Mouse (Mus musculus) heart, adult 2 months (tissue): Measurements from ENCODE around the gene Upk3bl. TPM values are rescaled to one million over a fixed set of nuclear protein-coding genes. Genes with fewer than 3 reads are reported as not detected.

Experiments
- DNase-seq, 2 experiments: peaks; one replicate each; pipeline ENCODE4 v3.0.0; 2021
- H3K27ac ChIP-seq: fragments of 200-600 bp; 2 replicates; pipeline ENCODE4 v1.8.1; 2022
- H3K27me3 ChIP-seq: fragments of 200-500 bp; 2 replicates; pipeline ENCODE4 v1.6.1; 2012; ENCODE audit warnings: mild to moderate bottlenecking, low read length, inconsistent platforms, mixed read lengths; ENCODE audit not compliant: control insufficient read depth, insufficient read depth
- H3K36me3 ChIP-seq: fragments of 200-500 bp; 2 replicates; pipeline ENCODE4 v1.6.1; 2012; ENCODE audit warnings: low read length, inconsistent platforms; ENCODE audit not compliant: control insufficient read depth, insufficient read depth
- H3K4me1 ChIP-seq: fragments of 200-500 bp; 2 replicates; pipeline ENCODE4 v1.6.1; 2011; ENCODE audit warnings: low read length; ENCODE audit not compliant: control insufficient read depth, insufficient read depth
- H3K4me3 ChIP-seq: fragments of 200-600 bp; 2 replicates; pipeline ENCODE4 v1.8.1; 2022
- H3K79me2 ChIP-seq: fragments of 200-500 bp; replicated peaks from 2 replicates; pipeline ENCODE4 v1.6.1; 2012; ENCODE audit warnings: mild to moderate bottlenecking, inconsistent platforms, low read length, moderate library complexity, mixed read lengths; ENCODE audit not compliant: control insufficient read depth, insufficient read depth
- H3K9ac ChIP-seq: fragments of 200-500 bp; 2 replicates; pipeline ENCODE4 v1.6.1; 2012; ENCODE audit warnings: low read depth, mild to moderate bottlenecking, control low read depth, inconsistent platforms, low read length, mixed read lengths
- CTCF ChIP-seq: fragments of 200-600 bp; IDR thresholded peaks from 2 replicates; pipeline ENCODE4 v1.8.1; 2022; ENCODE audit warnings: antibody characterized with exemption, mild to moderate bottlenecking, moderate library complexity
- EP300 ChIP-seq: fragments of 200-500 bp; IDR thresholded peaks from 2 replicates; pipeline ENCODE4 v1.6.1; 2011; ENCODE audit warnings: low read depth, low read length, control low read depth; ENCODE audit not compliant: insufficient read depth
- POLR2A ChIP-seq: fragments of 200-500 bp; IDR thresholded peaks from 2 replicates; pipeline ENCODE4 v1.6.1; 2011; ENCODE audit warnings: mild to moderate bottlenecking, low read depth, low read length, control low read depth; ENCODE audit not compliant: insufficient read depth
- WGBS: fragments of 180-500 bp; shearing (Covaris S2); methylation state at CpG from one replicate; pipeline ENCODE4 v1.1.7; 2018; 5-methylcytosine and 5-hydroxymethylcytosine counted together
- intact Hi-C: fragments of 180-260 bp; cut with DNase I; formaldehyde crosslinking; loops from one replicate; pipeline ENCODE4 v1.15.1; 2025
- polyA plus RNA-seq: library from polyadenylated mRNA; depleted of rRNA; stranded (reverse); fragments of >200 nt; gene quantifications from 2 replicates; pipeline ENCODE4 v1.2.3, GENCODE M21; 2012
- total RNA-seq, 2 experiments: library from RNA; stranded (reverse); gene quantifications; 2 replicates each; pipeline ENCODE4 v1.2.3; 2021

Gene Upk3bl
- total and polyA plus RNA-seq, 3 experiments: not detected

DNA sequence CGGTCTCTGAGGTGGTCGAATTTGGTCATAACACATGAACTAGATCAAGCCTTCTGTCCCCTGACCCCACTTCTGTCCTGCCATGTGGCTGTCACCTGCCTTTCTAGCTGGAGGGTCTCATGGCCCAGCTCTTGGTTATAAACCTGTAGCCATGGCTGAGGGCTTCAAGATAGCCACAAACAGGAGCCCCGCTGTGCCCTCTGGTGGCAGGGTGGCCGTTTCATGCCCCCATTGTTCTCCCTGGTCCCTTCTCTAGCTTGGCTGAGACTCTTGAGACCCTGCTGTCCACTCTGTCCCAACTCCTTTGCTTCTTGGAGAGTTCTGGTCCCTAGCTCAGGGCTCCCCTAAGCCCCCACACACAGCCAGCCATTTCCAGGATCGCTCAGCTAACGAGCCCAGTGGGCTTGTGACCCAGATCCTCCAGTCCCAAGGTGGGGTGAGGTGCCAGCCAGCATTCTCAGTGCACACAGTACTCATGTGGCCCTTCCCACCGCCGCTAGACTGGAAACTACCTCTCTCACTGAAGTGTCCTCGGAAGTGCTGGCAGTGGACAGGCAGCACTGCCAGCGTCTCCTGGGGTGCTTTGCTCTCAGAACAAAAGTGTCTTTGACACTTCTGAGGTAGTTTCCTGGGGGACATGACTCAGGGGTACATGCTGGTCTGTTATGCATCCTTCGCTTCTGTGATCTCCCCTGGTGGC is 26.5 kb upstream of the Upk3bl start:
- intact Hi-C loops: loop anchor here (5.0 kb wide), 1 partner anchor 45 kb away; the partner anchor contains the start of gene Zp3
- WGBS: 88% methylated on average over 11 of the region's 11 CpGs
- H3K27me3 ChIP-seq: no peaks in the 10 kb centered on the region
- no peak for DNase-seq
- H3K79me2 ChIP-seq: no peaks in the 10 kb centered on the region
- TF ChIP-seq CTCF: peak; percentile 38
- no peak for TF ChIP-seq POLR2A
- no peak for TF ChIP-seq EP300
- no peaks in the 10 kb centered on the region for H3K4me1 ChIP-seq
- no peak overlapping the region for H3K9ac ChIP-seq
- H3K36me3 ChIP-seq: no peaks in the 10 kb centered on the region
- no peak overlapping the region for H3K4me3 ChIP-seq
- H3K27ac ChIP-seq: no peak overlapping the region

DNA sequence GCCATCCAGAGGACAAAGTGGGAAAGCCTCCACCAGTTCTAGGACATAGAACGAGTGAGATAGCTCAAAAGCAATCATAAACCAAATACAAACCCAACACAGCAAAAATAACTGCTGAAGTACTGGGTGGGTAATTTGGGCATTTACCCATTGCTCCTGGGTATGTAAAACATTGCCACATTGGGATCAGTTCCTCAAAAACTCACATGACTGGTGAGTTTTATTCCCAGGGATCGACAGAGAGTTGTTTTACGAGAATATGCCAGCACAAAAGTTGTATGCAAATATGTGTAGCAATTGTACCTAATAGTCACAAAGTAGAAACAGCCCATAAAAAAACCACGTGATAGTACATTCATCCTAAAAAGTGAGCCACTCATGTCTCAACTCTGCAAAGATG is 19.4 kb upstream of the Upk3bl start:
- Histone ChIP-seq H3K27me3 (no peaks in the 10 kb centered on the region), H3K36me3 (no peaks in the 10 kb centered on the region), H3K4me3 (no peak overlapping the region), H3K9ac (no peak overlapping the region), H3K79me2 (no peaks in the 10 kb centered on the region), H3K27ac (no peak overlapping the region), H3K4me1 (no peaks in the 10 kb centered on the region)
- DNase-seq: no peak
- TF ChIP-seq EP300: no peak
- no peak for TF ChIP-seq CTCF
- no peak for TF ChIP-seq POLR2A
- intact Hi-C loops: no loop called here
- WGBS: 76% methylated on average over 4 of the region's 4 CpGs

DNA sequence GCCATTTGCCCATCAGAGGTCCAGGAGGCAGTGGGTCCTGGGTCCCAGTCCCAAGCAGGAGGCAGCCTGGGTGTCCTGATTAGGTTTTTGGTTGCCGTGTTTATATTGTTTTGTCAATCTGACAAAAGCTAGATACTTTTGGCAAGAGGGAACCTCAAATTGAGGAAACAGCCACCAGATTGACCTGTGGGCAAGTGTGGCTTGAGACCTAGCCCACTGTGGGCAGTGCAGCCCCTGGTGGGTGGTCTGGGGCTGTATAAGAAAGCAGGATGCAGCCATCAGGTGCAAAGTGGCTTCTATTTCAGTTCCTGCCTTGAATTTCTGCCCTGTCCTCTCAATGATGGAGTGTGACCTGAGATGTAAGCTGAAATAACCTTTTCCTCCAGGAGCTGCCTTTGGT is 19.0 kb upstream of the Upk3bl start:
- Histone ChIP-seq H3K36me3 (no peaks in the 10 kb centered on the region), H3K27ac (no peak overlapping the region), H3K79me2 (no peaks in the 10 kb centered on the region), H3K4me1 (no peaks in the 10 kb centered on the region), H3K9ac (no peak overlapping the region), H3K4me3 (no peak overlapping the region), H3K27me3 (no peaks in the 10 kb centered on the region)
- 52% methylated on average over 1 of the region's 1 CpGs for WGBS
- DNase-seq: no peak
- TF ChIP-seq CTCF (no peak), EP300 (no peak), POLR2A (no peak)
- intact Hi-C loops: no loop called here

DNA sequence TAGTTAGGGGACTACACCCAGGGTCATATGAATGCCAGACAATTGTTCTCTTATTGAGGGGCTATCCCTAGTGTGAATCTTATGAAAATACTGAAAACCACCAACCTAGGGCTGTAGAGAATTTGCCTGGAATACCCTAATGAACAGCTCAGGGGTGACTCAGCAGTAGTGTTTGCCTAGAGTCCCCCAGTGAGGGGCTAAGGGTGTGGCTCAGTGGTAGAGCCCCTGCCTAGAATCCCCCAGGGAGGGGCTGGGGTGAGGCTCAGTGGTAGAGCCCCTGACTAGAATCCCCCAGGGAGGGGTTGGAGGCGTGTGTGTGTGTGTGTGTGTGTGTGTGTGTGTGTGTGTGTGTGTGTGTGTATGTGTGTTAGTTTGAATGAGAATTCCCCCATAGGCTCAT is 17.6 kb upstream of the Upk3bl start:
- no CpG with 5 or more reads among the region's 1 CpGs for WGBS
- Histone ChIP-seq H3K9ac (no peak overlapping the region), H3K27me3 (no peaks in the 10 kb centered on the region), H3K36me3 (no peaks in the 10 kb centered on the region), H3K4me1 (no peaks in the 10 kb centered on the region), H3K27ac (no peak overlapping the region), H3K4me3 (no peak overlapping the region), H3K79me2 (no peaks in the 10 kb centered on the region)
- no peak for TF ChIP-seq POLR2A
- TF ChIP-seq EP300: no peak
- TF ChIP-seq CTCF: no peak
- intact Hi-C loops: no loop called here
- DNase-seq: no peak

DNA sequence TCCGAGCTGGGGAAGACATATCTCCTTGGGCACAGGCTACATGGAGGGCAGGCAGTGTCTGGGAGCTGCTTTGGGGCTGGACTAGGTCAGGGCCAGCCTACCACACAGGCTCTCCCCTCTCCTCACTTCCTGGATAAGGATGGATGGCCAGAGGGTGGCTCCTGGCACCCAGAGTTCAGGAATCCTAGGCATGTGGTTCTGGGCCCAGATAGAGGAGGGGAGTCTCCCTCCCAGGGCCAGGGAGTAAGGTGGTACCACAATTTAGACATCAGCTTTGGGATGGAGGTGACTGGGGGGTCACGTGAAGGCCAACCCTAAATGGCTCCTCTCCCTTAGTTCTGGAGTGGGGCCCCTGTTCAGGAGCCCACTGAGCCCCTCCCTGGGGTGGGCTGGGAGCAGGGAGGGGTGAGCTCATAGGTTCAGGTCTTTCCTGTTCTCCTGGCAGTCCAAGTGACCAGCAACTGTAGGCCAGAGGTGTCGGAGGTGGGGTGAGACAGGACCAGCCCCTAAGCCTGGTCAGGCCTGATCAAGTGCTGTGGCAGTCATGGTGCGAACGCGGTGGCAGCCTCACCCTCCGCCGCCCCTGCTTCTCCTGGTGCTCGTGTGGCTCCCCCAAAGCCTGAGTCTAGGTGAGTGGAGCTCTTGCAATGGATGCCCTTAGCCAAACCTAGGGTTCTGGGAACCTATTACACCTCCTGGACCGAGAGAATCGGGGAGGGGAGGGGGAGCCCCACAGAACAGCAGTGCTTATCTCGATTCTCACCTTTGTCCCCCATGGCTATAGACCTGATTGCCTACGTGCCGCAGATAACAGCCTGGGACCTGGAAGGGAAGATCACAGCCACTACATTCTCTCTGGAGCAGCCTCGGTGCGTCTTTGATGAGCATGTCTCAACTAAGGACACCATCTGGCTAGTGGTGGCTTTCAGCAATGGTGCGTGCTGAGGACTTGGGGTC is 15.8 kb upstream of the Upk3bl start, which contains the start of gene Upk3b:
Gene Upk3b, plus strand, starts transcription at position 239 of the 957 bp plus-strand sequence.
- H3K9ac ChIP-seq: no peak within 1 kb of the TSS

DNA sequence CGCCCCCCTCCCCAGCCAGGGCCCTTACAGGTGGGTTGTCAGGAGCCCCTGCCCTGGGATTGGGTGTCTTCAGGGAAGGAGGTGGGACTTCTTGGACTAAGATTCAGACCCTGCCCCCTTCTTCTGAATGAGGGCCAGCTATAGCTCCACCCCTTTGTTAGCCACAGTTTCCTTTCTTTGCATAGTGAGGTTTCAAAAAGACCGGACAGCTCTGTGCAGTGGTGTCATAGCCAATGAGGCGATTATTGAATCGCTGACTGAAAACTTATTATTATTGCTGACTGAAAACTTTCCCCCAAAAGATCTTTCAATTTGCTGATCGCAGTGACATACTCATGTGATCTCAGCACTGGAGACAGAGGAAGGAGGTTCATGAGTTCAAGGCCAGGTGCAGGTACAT is 14.1 kb upstream of the Upk3bl start:
- Histone ChIP-seq H3K9ac (no peak overlapping the region), H3K27ac (no peak overlapping the region), H3K27me3 (no peaks in the 10 kb centered on the region), H3K79me2 (no peaks in the 10 kb centered on the region), H3K36me3 (no peaks in the 10 kb centered on the region), H3K4me3 (no peak overlapping the region), H3K4me1 (no peaks in the 10 kb centered on the region)
- intact Hi-C loops: no loop called here
- TF ChIP-seq POLR2A (no peak), EP300 (no peak), CTCF (no peak)
- no peak for DNase-seq
- 41% methylated on average over 5 of the region's 5 CpGs for WGBS

More for the DNA sequence above, 15.8 kb upstream of the Upk3bl start, which contains the start of gene Upk3b:
- H3K27me3 ChIP-seq: no peaks in the 10 kb centered on the region
- no peak within 1 kb of the TSS for H3K4me3 ChIP-seq
- no peaks in the 10 kb centered on the region for H3K4me1 ChIP-seq
- H3K79me2 ChIP-seq: no peaks in the 10 kb centered on the region
- whole genome bisulfite sequencing: 63% methylated on average over 17 of the region's 17 CpGs
- H3K36me3 ChIP-seq: no peaks in the 10 kb centered on the region
- no peak within 1 kb of the TSS for H3K27ac ChIP-seq
- peak in 1 of 2 experiments; percentile 38 for DNase-seq
- intact Hi-C loops: no loop called here
- no peak for TF ChIP-seq EP300
- TF ChIP-seq POLR2A: no peak
- TF ChIP-seq CTCF: no peak
